Mouse (Mus musculus) limb, embryonic 13.5 days (tissue): ENCODE measurements around the gene Meis2. TPM values are rescaled to one million over a fixed set of nuclear protein-coding genes. Genes with fewer than 3 reads are reported as not detected.

Source experiments
- ATAC-seq: fragments of 200-750 bp; cut with Nextera tagmentation; 2 replicates; pipeline ENCODE4 v1.8.0; 2017; ENCODE audit warnings: low read depth, moderate number of reproducible peaks, moderate TSS enrichment; ENCODE audit not compliant: low FRiP score
- H3K27ac ChIP-seq: fragments of 300-500 bp; sonication (generic); 2 replicates; pipeline ENCODE4 v1.5.1; 2015; ENCODE audit warnings: inconsistent platforms, mild to moderate bottlenecking, moderate library complexity
- H3K27me3 ChIP-seq: fragments of 300-500 bp; sonication (generic); 2 replicates; pipeline ENCODE4 v1.6.1; 2015; ENCODE audit warnings: mild to moderate bottlenecking, inconsistent platforms
- H3K36me3 ChIP-seq: fragments of 300-500 bp; sonication (generic); 2 replicates; pipeline ENCODE4 v1.6.1; 2015; ENCODE audit warnings: inconsistent platforms, mild to moderate bottlenecking, moderate library complexity
- H3K4me1 ChIP-seq: fragments of 300-500 bp; sonication (generic); 2 replicates; pipeline ENCODE4 v1.6.1; 2015; ENCODE audit warnings: inconsistent platforms
- H3K4me2 ChIP-seq: fragments of 300-500 bp; sonication (generic); replicated peaks from 2 replicates; pipeline ENCODE4 v1.6.1; 2015; ENCODE audit warnings: inconsistent platforms, mild to moderate bottlenecking, moderate library complexity
- H3K4me3 ChIP-seq: fragments of 300-500 bp; sonication (generic); 2 replicates; pipeline ENCODE4 v1.5.1; 2015; ENCODE audit warnings: moderate library complexity, mild to moderate bottlenecking, inconsistent platforms
- H3K9ac ChIP-seq: fragments of 300-500 bp; sonication (generic); 2 replicates; pipeline ENCODE4 v1.6.1; 2015; ENCODE audit warnings: mild to moderate bottlenecking, inconsistent platforms
- H3K9me3 ChIP-seq: fragments of 300-500 bp; sonication (generic); 2 replicates; pipeline ENCODE4 v1.6.1; 2016; ENCODE audit warnings: inconsistent platforms
- WGBS: fragments of 180-500 bp; shearing (Covaris S2); methylation state at CpG from one replicate; pipeline ENCODE4 v1.1.7; 2015; 5-methylcytosine and 5-hydroxymethylcytosine counted together
- polyA plus RNA-seq: library from polyadenylated mRNA; unstranded; fragments of >200 nt; fragmentation: Nextera tagmentation; extraction: Ambion mirVana; gene quantifications from 2 replicates; pipeline ENCODE4 v1.2.1, GENCODE M21; 2015

The Meis2 gene
- polyA plus RNA-seq, 1 experiment from 2014 or later: 18.6 TPM

DNA sequence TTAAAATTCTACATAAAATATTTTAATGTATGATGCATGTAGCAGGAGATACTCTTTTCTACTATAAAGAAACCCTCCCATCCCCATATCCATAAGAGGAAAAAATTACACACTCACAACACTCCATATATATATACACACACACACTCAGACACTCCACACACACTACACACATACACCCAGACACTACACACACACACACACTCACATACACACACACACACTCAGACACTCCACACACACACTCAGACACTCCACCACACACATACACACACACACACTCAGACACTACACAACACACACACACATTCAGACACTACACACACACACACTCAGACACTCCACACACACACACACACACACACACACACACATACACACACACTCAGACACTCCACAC is 85.1 kb downstream of the Meis2 start:
- no peak overlapping the region for H3K27ac ChIP-seq
- no peak for ATAC-seq

DNA sequence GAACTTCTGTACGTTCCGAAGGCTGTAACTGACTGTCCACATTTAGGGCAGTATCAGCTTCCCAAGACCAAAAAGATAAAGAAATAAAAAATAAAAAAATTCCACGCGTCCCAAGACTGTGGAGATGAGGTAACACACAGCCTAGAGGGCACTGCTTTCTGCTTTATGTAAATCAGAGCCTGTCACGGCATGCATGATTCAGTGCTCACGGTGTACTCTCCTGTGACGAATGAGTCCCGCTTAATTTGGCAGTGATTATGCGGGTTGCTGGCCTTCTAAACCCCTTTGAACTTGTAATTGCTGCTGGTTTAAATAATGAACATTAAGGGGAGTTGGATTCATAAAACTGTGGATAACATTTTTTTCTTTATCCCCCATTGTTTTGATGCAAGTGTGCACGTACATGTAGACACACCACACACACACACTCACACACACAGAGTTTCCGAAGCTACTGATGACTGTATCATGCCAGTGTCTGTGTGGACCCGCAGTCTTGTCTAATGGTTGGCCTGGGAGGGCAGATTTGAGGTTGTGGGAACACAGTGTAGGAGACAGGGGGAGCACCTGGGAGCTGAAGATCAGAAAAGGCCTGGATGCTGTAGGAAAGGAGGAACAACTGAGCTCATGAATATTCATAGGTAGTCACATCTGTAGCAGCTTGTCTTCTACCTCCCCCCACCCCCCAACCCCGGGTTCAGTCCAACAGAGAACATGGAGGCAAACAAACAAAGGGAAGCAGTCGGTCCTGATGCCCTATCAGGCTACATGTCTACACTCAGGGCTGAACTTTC is 85.8 kb downstream of the Meis2 start:
- no peak overlapping the region for H3K4me2 ChIP-seq
- 45% methylated on average over 14 of the region's 14 CpGs for WGBS
- H3K27ac ChIP-seq: no peak overlapping the region

More for the DNA sequence above, 85.1 kb downstream of the Meis2 start:
- no peaks in the 10 kb centered on the region for H3K36me3 ChIP-seq
- H3K4me3 ChIP-seq: no peak overlapping the region
- H3K9ac ChIP-seq: no peak overlapping the region
- peaks cover 19% of the 10 kb centered on the region for H3K4me1 ChIP-seq
- H3K9me3 ChIP-seq: no peaks in the 10 kb centered on the region
- no peak overlapping the region for H3K4me2 ChIP-seq
- H3K27me3 ChIP-seq: peaks cover 8% of the 10 kb centered on the region; the same call in 1 of the 2 replicates

DNA sequence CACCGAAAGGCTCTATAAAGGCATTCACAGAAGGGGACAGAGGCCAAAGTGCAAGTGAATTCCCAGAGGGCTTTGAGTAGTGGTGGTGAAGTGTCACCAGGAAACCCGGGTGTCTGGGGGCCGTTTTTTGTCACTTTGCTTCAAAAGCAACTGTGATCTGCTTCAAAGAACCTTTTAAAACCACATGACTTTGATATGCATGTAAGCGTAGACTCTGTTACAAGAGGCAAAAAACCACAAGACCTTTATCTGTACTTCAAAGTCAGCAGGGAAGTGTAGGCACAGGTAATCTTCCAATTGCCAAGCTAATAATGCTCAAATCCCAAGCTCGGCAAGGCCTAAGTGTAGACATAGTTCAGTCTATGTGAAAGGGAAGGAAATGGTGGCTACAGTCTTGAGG is 87.0 kb downstream of the Meis2 start:
- H3K4me3 ChIP-seq: no peak overlapping the region
- H3K27me3 ChIP-seq: peaks cover 8% of the 10 kb centered on the region; the same call in 1 of the 2 replicates
- H3K36me3 ChIP-seq: no peaks in the 10 kb centered on the region
- ATAC-seq: no peak
- no peak overlapping the region for H3K9ac ChIP-seq
- no peak overlapping the region for H3K27ac ChIP-seq
- peaks cover 19% of the 10 kb centered on the region for H3K4me1 ChIP-seq
- no peaks in the 10 kb centered on the region for H3K9me3 ChIP-seq
- 30% methylated on average over 5 of the region's 5 CpGs for WGBS
- no peak overlapping the region for H3K4me2 ChIP-seq

More for the DNA sequence above, 85.8 kb downstream of the Meis2 start:
- Histone ChIP-seq H3K9ac (no peak overlapping the region), H3K4me1 (peaks cover 19% of the 10 kb centered on the region), H3K27me3 (peaks cover 8% of the 10 kb centered on the region; the same call in 1 of the 2 replicates), H3K4me3 (no peak overlapping the region), H3K36me3 (no peaks in the 10 kb centered on the region), H3K9me3 (no peaks in the 10 kb centered on the region)
- no peak; the same call in 1 of the 2 replicates for ATAC-seq

DNA sequence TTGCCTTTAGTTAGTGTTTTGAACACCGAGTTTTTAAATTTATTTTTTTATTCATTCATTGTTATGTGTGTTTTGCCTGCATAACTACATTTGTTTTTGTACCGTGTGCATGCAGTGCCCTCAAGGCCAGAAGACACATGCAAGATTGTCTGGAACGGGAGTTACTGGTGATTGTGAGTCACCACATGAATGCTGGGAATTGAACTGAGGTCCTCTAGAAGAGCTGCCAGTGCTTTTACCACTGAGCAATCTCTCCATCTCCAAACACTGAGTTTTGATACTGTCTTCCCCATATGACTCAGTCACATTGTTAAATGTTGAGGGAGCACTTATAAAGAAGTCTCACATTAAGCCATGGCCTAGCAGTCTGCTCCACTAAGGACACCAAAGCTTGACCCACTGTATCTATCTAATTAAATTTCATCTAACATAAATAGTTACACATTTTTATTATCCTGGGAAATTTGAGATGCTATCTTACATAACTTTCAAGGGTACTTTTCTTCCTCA is 94.3 kb downstream of the Meis2 start:
- Histone ChIP-seq H3K4me3 (no peak overlapping the region), H3K4me2 (no peak overlapping the region), H3K27me3 (no peaks in the 10 kb centered on the region), H3K36me3 (no peaks in the 10 kb centered on the region), H3K9me3 (no peaks in the 10 kb centered on the region), H3K4me1 (no peaks in the 10 kb centered on the region), H3K9ac (no peak overlapping the region), H3K27ac (no peak overlapping the region)
- no peak for ATAC-seq
- 87% methylated on average over 3 of the region's 3 CpGs for WGBS

DNA sequence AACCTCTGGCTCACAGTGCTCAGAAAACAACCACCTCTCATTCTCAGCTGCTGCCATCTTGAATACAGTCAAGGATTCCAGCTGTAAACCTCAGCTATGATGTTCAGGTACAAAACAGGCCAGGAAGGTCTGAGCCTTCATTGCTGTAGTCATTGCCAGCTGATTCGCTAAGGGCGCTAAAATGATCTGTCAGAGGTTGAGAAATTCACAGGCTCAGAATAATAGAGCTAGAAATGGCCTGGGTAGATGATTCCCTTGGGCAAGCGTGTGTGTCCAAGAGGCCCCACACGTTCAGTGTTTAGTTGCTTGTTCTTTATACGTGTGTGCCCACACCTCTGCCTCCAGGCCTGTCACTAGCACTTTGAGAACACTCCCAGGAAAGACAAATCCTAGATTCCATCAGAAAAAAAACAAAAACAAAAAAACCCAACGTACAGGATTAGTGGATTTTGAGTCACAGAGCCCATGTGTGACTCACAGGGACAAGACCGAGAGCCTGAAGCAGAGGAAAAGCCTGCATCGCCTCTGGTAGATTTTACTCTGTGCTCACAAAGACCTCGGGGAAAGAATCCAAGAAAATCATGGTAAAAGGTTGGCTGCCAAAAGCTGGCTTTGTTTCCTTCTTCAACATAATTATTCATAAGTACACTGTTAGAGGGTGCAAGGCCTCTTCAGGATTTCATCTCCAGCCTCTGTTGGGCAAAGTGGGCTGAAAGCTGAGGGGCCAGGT is 95.4 kb downstream of the Meis2 start:
- Histone ChIP-seq H3K4me2 (no peak overlapping the region), H3K4me3 (no peak overlapping the region), H3K4me1 (no peaks in the 10 kb centered on the region), H3K27me3 (no peaks in the 10 kb centered on the region), H3K27ac (no peak overlapping the region), H3K36me3 (no peaks in the 10 kb centered on the region), H3K9ac (no peak overlapping the region), H3K9me3 (no peaks in the 10 kb centered on the region)
- ATAC-seq: no peak
- WGBS: 86% methylated on average over 9 of the region's 9 CpGs

DNA sequence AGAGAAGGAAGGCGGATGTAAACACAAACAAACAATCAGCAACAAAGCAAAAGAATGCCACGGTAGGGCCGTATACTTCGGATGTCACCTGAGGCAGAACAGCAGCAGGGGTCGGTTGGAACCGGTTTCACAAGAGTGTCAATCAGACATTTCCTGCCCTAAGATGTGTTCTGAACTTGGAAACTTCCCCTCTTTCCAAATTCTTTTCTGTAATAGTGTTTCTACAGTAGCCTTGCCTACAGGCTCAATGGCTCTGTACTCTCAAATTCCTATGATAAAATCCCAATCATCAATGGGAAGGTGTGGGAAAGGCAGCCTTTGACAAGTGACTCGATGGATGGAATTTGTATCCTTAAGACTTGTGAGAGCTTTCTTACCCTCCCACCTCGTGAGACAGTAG is 96.4 kb downstream of the Meis2 start:
- H3K4me3 ChIP-seq: no peak overlapping the region
- no peaks in the 10 kb centered on the region for H3K36me3 ChIP-seq
- H3K4me1 ChIP-seq: no peaks in the 10 kb centered on the region
- H3K27me3 ChIP-seq: 0 out of 2 replicates have a peak, but pooled peaks cover 1% of the 10 kb centered on the region
- 63% methylated on average over 8 of the region's 8 CpGs for WGBS
- ATAC-seq: no peak
- H3K4me2 ChIP-seq: no peak overlapping the region
- H3K9ac ChIP-seq: no peak overlapping the region
- H3K27ac ChIP-seq: no peak overlapping the region
- no peaks in the 10 kb centered on the region for H3K9me3 ChIP-seq

DNA sequence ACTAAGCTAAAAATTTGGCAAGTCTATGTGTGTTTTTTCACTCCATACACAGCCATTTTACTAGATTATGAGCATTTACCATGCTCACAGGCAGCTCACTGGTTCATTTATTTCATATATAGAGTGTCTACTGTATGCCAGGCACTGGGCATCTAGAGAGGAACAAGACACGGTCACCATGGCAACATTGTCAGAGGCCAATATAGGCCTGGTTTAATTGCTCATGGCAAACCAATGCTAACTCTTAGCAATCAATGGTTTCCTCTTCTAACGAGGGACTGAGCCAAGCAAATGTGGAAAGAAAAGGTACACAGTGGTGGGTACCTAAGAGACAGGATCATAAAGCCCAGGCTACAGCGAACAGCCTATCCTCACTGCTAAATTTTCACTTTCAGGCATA is 100.7 kb downstream of the Meis2 start:
- WGBS: 67% methylated on average over 3 of the region's 3 CpGs
- no peaks in the 10 kb centered on the region for H3K36me3 ChIP-seq
- peaks cover 3% of the 10 kb centered on the region; the same call in 1 of the 2 replicates for H3K27me3 ChIP-seq
- no peak for ATAC-seq
- no peak overlapping the region for H3K27ac ChIP-seq
- H3K9me3 ChIP-seq: no peaks in the 10 kb centered on the region
- H3K4me1 ChIP-seq: 0 out of 2 replicates have a peak, but pooled peaks cover 5% of the 10 kb centered on the region
- H3K4me3 ChIP-seq: no peak overlapping the region
- no peak overlapping the region for H3K4me2 ChIP-seq
- H3K9ac ChIP-seq: no peak overlapping the region

DNA sequence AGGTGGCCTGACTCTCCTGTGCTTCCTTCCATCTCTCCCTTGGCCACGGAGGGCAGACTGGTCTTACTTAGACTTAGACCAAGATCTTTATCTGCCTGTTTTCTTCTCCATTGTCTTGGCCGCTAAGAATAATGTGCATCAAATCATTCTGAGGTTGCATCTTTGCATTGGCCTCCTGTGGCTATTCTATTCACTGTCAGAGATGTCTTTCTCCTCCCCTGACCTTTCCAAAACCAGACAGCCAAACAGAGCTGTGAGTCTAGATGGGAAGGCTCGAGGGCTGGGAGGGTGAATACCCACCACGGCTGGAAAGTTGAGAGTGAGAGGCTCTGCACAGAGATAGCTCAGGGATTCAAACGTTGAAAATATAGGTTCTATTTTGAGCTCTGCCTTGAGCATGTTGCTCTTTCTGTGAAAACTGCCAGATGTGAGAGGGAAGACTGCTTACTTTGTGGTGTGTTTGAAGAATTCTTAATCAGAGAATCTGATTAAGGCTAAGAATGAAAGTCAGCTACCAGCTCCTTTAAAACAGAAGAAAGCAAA is 102.3 kb downstream of the Meis2 start:
- H3K36me3 ChIP-seq: no peaks in the 10 kb centered on the region
- H3K4me2 ChIP-seq: no peak overlapping the region
- 62% methylated on average over 5 of the region's 5 CpGs for WGBS
- peaks cover 3% of the 10 kb centered on the region; the same call in 1 of the 2 replicates for H3K27me3 ChIP-seq
- no peak for ATAC-seq
- H3K4me3 ChIP-seq: no peak overlapping the region
- no peak overlapping the region for H3K27ac ChIP-seq
- no peak overlapping the region for H3K9ac ChIP-seq
- 0 out of 2 replicates have a peak, but pooled peaks cover 5% of the 10 kb centered on the region for H3K4me1 ChIP-seq
- H3K9me3 ChIP-seq: no peaks in the 10 kb centered on the region

DNA sequence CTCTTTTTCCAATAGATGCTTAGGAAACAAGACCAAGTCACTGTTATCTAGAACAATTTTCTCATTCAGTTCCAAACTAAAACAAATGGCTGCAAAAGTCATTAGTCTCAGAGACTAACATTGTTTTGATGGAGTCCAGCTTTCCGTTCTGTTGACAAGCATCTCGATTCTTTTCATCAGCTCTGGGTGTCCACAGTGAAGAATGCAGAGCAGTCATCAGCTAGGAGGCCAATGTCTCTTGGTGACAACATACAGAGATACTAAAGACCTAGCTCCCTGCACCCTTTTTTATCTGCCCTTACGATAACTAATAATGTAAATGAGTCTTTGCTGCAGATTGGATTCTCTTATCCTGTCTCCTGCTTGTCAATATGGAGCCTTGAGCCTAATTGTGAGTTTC is 102.9 kb downstream of the Meis2 start:
- H3K27ac ChIP-seq: no peak overlapping the region
- no peak for ATAC-seq
- no peaks in the 10 kb centered on the region for H3K36me3 ChIP-seq
- no peak overlapping the region for H3K4me3 ChIP-seq
- H3K4me1 ChIP-seq: 0 out of 2 replicates have a peak, but pooled peaks cover 5% of the 10 kb centered on the region
- H3K27me3 ChIP-seq: peaks cover 3% of the 10 kb centered on the region; the same call in 1 of the 2 replicates
- no peak overlapping the region for H3K9ac ChIP-seq
- no peaks in the 10 kb centered on the region for H3K9me3 ChIP-seq
- H3K4me2 ChIP-seq: no peak overlapping the region
- 77% methylated on average over 3 of the region's 3 CpGs for WGBS

DNA sequence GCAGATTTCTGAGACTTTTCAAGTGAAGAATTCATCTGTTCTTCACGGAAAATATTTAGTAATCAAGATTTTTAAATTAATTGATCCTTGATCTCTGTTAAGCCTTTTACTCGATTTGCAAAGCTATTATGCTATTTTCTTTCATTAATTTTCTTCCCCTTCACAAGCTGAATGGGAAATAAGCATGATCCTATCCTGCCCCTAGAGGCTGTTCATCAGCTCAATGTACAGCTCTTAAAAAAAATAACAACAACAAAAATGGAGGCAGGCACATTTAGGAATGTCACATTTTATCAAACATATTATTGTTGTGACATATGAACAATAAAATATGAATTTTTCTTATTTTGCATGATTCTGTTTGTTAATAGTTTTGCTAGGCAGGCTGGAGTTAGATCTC is 103.5 kb downstream of the Meis2 start:
- Histone ChIP-seq H3K36me3 (no peaks in the 10 kb centered on the region), H3K4me1 (0 out of 2 replicates have a peak, but pooled peaks cover 5% of the 10 kb centered on the region), H3K4me2 (no peak overlapping the region), H3K27me3 (peaks cover 3% of the 10 kb centered on the region; the same call in 1 of the 2 replicates), H3K4me3 (no peak overlapping the region), H3K9me3 (no peaks in the 10 kb centered on the region), H3K9ac (no peak overlapping the region), H3K27ac (no peak overlapping the region)
- 58% methylated on average over 2 of the region's 2 CpGs for WGBS
- ATAC-seq: no peak

DNA sequence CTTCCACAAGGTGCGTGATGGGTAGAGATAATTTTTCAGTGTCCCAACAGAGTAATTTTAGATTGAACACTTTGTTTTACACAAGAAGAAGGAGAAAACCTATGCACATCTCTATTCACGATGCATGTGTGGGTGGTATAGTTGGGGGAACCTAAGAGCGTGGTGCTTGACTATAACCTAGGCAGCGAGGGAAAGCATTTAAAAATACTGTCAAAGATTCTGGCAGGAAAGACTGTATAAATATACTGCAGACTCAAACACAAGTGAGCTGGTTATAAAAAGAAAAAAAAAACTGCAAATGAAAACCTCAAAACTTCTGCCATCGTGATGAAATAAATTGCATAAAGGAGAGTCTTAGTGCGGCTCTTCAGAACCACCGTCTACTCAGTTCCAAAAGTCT is 105.0 kb downstream of the Meis2 start:
- peaks cover 3% of the 10 kb centered on the region; the same call in 1 of the 2 replicates for H3K27me3 ChIP-seq
- H3K9me3 ChIP-seq: no peaks in the 10 kb centered on the region
- ATAC-seq: no peak
- no peak overlapping the region for H3K4me2 ChIP-seq
- H3K27ac ChIP-seq: no peak overlapping the region
- no peaks in the 10 kb centered on the region for H3K36me3 ChIP-seq
- no peak overlapping the region for H3K4me3 ChIP-seq
- WGBS: 70% methylated on average over 7 of the region's 7 CpGs
- no peak overlapping the region for H3K9ac ChIP-seq
- H3K4me1 ChIP-seq: 0 out of 2 replicates have a peak, but pooled peaks cover 5% of the 10 kb centered on the region

DNA sequence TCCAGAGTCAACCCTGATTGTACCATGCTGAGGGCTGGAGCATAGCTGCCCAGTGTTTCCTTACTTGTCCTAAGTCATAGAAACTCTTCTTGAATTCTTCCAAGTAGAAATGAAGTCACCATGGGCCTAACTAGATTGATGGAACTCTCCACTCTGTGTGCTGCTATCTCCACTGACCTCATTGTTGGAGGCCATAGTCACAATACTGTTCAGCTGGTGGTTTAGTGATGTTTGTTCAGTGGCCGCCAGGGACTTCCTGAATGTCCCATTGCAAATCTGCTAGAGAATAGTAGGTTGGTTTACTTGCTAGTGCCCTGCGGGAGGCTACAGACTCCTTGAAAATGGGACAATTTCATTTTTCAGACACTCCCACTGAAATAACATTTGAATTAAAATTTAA is 108.9 kb downstream of the Meis2 start:
- no peak for ATAC-seq
- WGBS: 90% methylated on average over 2 of the region's 2 CpGs

More for the DNA sequence above, 108.9 kb downstream of the Meis2 start:
- no peak overlapping the region for H3K4me2 ChIP-seq
- no peak overlapping the region for H3K9ac ChIP-seq
- no peaks in the 10 kb centered on the region; the same call in 1 of the 2 replicates for H3K27me3 ChIP-seq
- H3K36me3 ChIP-seq: no peaks in the 10 kb centered on the region
- H3K9me3 ChIP-seq: no peaks in the 10 kb centered on the region
- no peak overlapping the region for H3K27ac ChIP-seq
- 0 out of 2 replicates have a peak, but pooled peaks cover 5% of the 10 kb centered on the region for H3K4me1 ChIP-seq
- H3K4me3 ChIP-seq: no peak overlapping the region
